Mouse (Mus musculus): ENCODE results near the gene Mrap. TPM values are rescaled to one million over a fixed set of nuclear protein-coding genes. Genes with fewer than 3 reads are reported as not detected.

Mrap gene
- polyA plus RNA-seq (2017; shearing (Covaris generic)) = 0.39 TPM

GRCm38 (mm10) chr16:90738092-90738956 lies at the start of gene Mrap:
TSS of gene Mrap (plus strand) at chr16:90738207.

GRCm38 (mm10) chr16:90727233-90728115 lies 10.5 kb upstream of the Mrap start, which contains the start of gene Mis18a:
TSS of gene Mis18a (minus strand) at chr16:90727404.

Other genes starting within 250 kb of the Mrap start
- gene Mis18a, start 10.8 kb upstream of the Mrap start, polyA plus RNA-seq (2017; shearing (Covaris generic)) = 62.1 TPM
- gene Urb1, start 72.2 kb downstream of the Mrap start, polyA plus RNA-seq (2017; shearing (Covaris generic)) = 18.8 TPM
- gene Eva1c, start 88.5 kb downstream of the Mrap start, polyA plus RNA-seq (2017; shearing (Covaris generic)) = not detected
- 45.9 TPM for gene Cfap298, start 196.9 kb downstream of the Mrap start, polyA plus RNA-seq (2017; shearing (Covaris generic))

Data from inflammation-experienced regulatory T-cells, adult 16 weeks (primary cell).